Mouse (Mus musculus): ENCODE measurements around the gene Sik1.

DNA sequence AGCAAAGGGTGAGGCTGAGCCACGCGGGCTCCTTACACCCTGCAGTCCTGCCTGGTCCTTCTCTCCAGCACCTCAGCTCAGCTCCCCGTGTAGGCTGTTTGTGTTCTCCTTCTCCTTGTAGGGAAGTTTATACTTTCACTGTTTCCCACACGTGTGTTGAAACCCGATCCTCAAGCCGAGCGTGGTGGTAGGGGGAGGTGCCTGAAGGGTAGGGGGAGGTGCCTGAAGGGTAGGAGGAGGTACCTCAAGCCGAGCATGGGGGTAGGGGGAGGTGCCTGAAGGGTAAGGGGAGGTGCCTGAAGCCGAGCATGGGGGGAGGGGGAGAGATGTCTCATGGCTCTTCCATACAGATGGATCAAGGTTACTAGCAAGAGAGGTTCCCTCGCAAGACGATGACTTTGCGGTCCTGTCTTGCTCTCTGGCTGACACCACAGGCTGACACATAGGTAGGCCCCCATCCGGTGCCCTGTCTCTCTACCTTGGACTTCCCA is 15.4 kb upstream of the Sik1 start:
- TF ChIP-seq ZNF384 (IDR thresholded peaks at IDR 0.05; ENCODE audit: low read depth, low read length) (no peak), CHD2 (IDR thresholded peaks at IDR 0.05; ENCODE audit: low read depth, low read length) (no peak)

Measured in ES-E14 (cell line).